Mouse (Mus musculus): ENCODE data around the gene Polr2l. TPM values are rescaled to one million over a fixed set of nuclear protein-coding genes. Genes with fewer than 3 reads are reported as not detected.

Polr2l gene
- polyA plus RNA-seq, 1 experiment = 39.3 TPM

DNA sequence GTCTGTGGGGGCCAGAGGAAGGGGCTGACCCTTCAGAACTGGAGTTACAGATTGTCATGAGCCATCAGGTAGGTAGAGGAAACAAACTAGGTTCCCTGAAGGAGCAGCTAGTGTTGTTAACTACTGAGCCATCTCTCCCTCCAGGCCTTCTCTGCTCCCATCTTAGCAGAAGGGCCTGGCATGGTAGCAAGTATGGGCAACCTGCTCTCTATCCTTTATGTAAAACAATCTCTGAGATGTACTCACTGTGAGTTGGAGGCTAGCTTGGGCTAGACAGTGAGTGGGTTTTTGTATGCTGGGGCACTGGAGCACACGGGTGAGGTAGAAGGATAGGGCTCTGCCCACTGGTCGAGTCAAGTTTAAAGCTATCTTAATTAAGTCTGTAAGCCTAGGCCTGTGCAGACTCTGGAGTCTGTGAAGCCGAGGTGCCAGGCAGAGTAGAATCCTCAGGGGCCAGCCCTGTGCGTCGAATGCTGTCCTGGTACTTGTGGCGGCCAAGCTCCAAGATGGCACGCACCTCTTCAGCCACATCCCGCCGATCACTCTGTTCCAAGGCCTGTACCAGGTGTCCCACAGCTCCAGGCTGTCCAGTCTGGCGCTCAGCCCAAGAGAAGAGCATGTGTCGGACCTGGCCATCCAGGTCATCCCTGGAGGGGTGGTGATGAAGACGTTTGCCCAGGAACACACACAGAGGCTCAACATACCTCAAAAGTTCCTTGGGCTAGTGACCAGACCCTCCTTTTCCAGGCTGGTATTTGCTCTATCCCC, 36.5 kb downstream of the Polr2l start:
- TF ChIP-seq CTCF (IDR thresholded peaks at IDR 0.05; ENCODE audit: borderline replicate concordance, control insufficient read depth, extremely low read depth, insufficient read depth, low read length, poor library complexity) (no peak), POLR2A (IDR thresholded peaks at IDR 0.05; ENCODE audit: control insufficient read depth, extremely low read depth, insufficient read depth, low read length, poor library complexity) (no peak)
- Histone ChIP-seq H3K4me1 (replicated peaks; ENCODE audit: control insufficient read depth, insufficient read depth, low read length) (peaks cover 46% of the 10 kb centered on the region), H3K36me3 (ENCODE audit: control insufficient read depth, insufficient read depth, low read length) (no peaks in the 10 kb centered on the region), H3K4me3 (ENCODE audit: control insufficient read depth, insufficient read depth, low read length) (no peak overlapping the region), H3K27me3 (ENCODE audit: control insufficient read depth, insufficient read depth, low read length) (no peaks in the 10 kb centered on the region), H3K27ac (ENCODE audit: control insufficient read depth, insufficient read depth, low read length) (no peak overlapping the region)
- WGBS = 98% methylated on average over 12 of the region's 12 CpGs
- no peak for DNase-seq

DNA sequence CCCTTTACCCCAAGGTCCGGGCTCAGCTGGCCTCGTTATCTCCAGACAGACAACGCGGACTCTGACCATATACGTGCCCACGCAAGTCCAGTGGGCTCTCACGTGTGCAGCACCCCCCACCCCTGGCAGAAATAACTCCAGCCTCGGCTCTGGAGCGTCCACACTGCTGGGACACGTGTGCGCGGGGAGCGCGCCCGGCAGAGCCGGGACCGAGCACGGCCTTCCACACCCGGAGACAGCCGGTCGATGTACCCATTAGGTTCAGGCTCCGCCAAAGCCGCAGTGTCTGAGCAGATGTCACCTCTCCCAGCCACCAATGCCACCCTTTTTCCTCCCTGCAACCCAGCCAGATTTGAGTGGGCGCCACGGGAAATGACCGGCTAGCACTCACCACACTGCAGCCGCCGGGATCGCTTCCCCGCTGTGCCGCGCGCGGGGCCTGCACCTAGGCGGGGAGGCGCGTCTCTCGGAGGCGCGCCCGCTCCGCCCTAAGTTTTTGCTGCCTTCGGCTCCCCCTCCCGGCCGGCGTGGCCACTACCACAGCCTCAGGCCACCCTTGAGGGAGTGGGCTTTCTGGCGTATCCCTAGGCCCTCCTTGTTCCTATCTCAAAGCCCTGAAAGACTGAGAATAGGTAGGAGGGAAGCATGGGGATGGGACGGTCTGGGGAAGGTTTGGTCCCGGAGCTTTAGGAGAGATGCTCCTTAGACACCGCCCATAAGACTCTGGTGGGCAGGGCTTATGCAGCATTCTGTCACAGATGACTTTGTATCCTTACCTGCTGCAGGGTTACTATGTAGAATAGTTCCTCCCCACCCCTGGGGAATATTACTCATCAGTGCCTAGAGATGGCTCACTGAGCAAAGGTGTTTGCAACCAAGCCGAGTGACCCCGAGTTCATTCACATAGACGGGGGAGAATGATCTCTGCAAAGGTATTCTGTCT, 37.5 kb downstream of the Polr2l start, which contains the start of gene Slc25a22:
TSS of gene Slc25a22 (minus strand) at position 715 of the 943 bp plus-strand sequence.
- WGBS = 8% methylated on average over 53 of the region's 53 CpGs
- Histone ChIP-seq H3K4me1 (replicated peaks; ENCODE audit: control insufficient read depth, insufficient read depth, low read length) (peaks cover 36% of the 10 kb centered on the region), H3K27me3 (ENCODE audit: control insufficient read depth, insufficient read depth, low read length) (no peaks in the 10 kb centered on the region), H3K4me3 (ENCODE audit: control insufficient read depth, insufficient read depth, low read length) (peak within 1 kb of the TSS; percentile 83), H3K36me3 (ENCODE audit: control insufficient read depth, insufficient read depth, low read length) (no peaks in the 10 kb centered on the region), H3K27ac (ENCODE audit: control insufficient read depth, insufficient read depth, low read length) (no peak within 1 kb of the TSS)
- TF ChIP-seq POLR2A (IDR thresholded peaks at IDR 0.05; ENCODE audit: control insufficient read depth, extremely low read depth, insufficient read depth, low read length, poor library complexity) = peak; percentile 56; the same call in 1 of the 2 replicates
- peak; percentile 86 for TF ChIP-seq CTCF (IDR thresholded peaks at IDR 0.05; ENCODE audit: borderline replicate concordance, control insufficient read depth, extremely low read depth, insufficient read depth, low read length, poor library complexity)
- peak; percentile 89 for DNase-seq

DNA sequence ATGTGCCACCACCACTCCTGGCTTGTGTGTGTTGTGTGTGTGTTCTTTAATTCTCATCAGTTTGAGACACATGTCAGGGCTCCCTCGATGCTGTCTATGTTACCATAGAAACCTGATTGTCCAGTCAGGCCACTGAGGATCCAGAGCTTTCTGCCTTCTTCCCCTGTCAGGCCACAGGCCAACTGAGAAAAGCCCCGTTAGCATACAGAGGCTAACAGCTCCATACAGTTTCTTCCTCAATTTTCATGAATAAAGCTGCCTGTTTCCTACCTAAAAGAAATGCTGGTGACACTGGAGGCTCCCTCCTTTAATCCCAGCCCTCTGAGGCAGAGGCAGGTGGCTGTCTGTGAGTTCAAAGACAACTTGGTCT, 38.4 kb downstream of the Polr2l start:
- DNase-seq = no peak
- TF ChIP-seq CTCF (IDR thresholded peaks at IDR 0.05; ENCODE audit: borderline replicate concordance, control insufficient read depth, extremely low read depth, insufficient read depth, low read length, poor library complexity) = no peak
- Histone ChIP-seq H3K27ac (ENCODE audit: control insufficient read depth, insufficient read depth, low read length) (no peak overlapping the region), H3K36me3 (ENCODE audit: control insufficient read depth, insufficient read depth, low read length) (no peaks in the 10 kb centered on the region), H3K27me3 (ENCODE audit: control insufficient read depth, insufficient read depth, low read length) (no peaks in the 10 kb centered on the region), H3K4me1 (replicated peaks; ENCODE audit: control insufficient read depth, insufficient read depth, low read length) (peaks cover 32% of the 10 kb centered on the region), H3K4me3 (ENCODE audit: control insufficient read depth, insufficient read depth, low read length) (no peak overlapping the region)
- WGBS = 46% methylated on average over 2 of the region's 2 CpGs

DNA sequence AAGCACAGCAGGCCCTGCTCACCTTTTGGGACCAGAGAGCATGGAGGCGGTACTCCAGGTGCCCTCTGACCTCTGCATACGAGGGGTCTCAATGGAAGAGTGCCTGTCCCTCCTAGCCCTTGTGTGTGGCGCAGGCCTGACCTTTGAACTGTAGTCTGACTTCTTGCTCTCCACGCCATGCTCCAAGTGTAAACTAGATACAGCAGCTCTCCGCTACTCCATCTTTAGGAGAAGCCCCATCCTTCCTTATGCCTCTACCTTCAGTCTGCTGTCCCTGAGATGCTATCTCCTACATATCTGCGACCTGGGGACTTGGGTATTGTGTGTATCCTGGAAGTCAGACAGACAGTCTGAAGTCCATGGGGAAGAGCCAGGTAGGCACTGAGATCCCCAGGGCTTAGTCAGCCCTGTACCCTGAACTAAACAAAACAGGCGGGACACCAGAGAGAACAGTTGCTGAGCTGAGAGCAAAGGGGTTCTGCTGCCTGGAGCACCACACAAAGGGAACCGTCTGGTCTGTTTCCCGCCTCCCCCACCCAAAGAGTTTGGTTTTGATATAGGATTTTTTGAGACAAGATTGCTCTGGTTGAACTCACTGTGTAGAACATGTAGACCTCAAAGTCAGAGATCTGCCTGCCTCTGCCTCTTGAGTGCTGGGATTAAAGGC, 38.9 kb downstream of the Polr2l start:
- Histone ChIP-seq H3K27me3 (ENCODE audit: control insufficient read depth, insufficient read depth, low read length) (no peaks in the 10 kb centered on the region), H3K36me3 (ENCODE audit: control insufficient read depth, insufficient read depth, low read length) (no peaks in the 10 kb centered on the region), H3K27ac (ENCODE audit: control insufficient read depth, insufficient read depth, low read length) (no peak overlapping the region), H3K4me3 (ENCODE audit: control insufficient read depth, insufficient read depth, low read length) (no peak overlapping the region), H3K4me1 (replicated peaks; ENCODE audit: control insufficient read depth, insufficient read depth, low read length) (peaks cover 32% of the 10 kb centered on the region)
- no peak for TF ChIP-seq CTCF (IDR thresholded peaks at IDR 0.05; ENCODE audit: borderline replicate concordance, control insufficient read depth, extremely low read depth, insufficient read depth, low read length, poor library complexity)
- no peak for TF ChIP-seq POLR2A (IDR thresholded peaks at IDR 0.05; ENCODE audit: control insufficient read depth, extremely low read depth, insufficient read depth, low read length, poor library complexity)
- WGBS = 87% methylated on average over 9 of the region's 9 CpGs
- DNase-seq = no peak

DNA sequence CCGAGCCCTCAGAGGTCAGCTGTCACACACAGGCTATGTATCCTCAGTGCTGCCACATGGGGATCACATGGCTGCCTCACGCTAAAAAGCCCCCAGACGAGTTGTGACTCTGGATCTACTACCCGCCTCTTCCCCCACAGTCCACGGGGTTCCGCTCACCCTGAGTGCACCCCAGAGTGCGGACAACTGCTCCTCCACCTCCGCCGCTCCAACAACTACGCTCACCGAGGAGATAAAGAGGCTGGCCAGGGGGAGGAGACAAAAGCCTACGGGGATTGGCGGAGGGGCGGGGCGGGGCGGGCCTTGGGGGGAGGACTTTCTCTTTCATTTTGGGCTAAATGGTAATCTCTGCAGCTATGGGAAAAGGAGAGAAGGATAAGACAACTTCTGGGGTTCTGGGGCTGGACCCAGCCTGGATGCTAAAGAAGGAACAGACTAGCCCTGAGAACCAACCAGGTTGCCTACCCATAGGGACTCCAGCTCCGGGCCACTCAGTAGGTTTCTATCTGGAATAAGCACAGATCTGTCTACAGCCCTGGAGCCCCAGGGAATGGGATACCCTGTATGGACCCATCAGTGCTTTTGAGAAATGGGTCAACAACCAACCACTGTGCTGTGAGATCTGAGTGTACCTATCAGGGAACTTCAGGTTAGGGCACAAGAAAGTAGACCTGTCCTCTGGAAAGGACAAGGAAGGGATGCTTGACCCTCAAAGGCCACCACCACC, 39.6 kb downstream of the Polr2l start:
- Histone ChIP-seq H3K27me3 (ENCODE audit: control insufficient read depth, insufficient read depth, low read length) (no peaks in the 10 kb centered on the region), H3K4me3 (ENCODE audit: control insufficient read depth, insufficient read depth, low read length) (peak overlapping the region; percentile 44), H3K4me1 (replicated peaks; ENCODE audit: control insufficient read depth, insufficient read depth, low read length) (peaks cover 32% of the 10 kb centered on the region), H3K36me3 (ENCODE audit: control insufficient read depth, insufficient read depth, low read length) (no peaks in the 10 kb centered on the region), H3K27ac (ENCODE audit: control insufficient read depth, insufficient read depth, low read length) (no peak overlapping the region)
- WGBS = 3% methylated on average over 17 of the region's 17 CpGs
- DNase-seq = peak; percentile 64
- TF ChIP-seq POLR2A (IDR thresholded peaks at IDR 0.05; ENCODE audit: control insufficient read depth, extremely low read depth, insufficient read depth, low read length, poor library complexity) (peak; percentile 43; the same call in 1 of the 2 replicates), CTCF (IDR thresholded peaks at IDR 0.05; ENCODE audit: borderline replicate concordance, control insufficient read depth, extremely low read depth, insufficient read depth, low read length, poor library complexity) (no peak)

Data from thymus, adult 2 months (tissue).